Mouse (Mus musculus) lung, adult 2 months (tissue): ENCODE data around the gene Uqcc2. TPM values are rescaled to one million over a fixed set of nuclear protein-coding genes. Genes with fewer than 3 reads are reported as not detected.

ENCODE experiments used
- DNase-seq: peaks from one replicate; pipeline ENCODE4 v3.0.0; 2022
- H3K4me1 ChIP-seq: fragments of 200-500 bp; 2 replicates; pipeline ENCODE4 v1.6.1; 2011; ENCODE audit warnings: low read length; ENCODE audit not compliant: control insufficient read depth, insufficient read depth
- H3K4me3 ChIP-seq: fragments of 200-500 bp; replicated peaks from 2 replicates; pipeline ENCODE3; 2011; ENCODE audit warnings: low read depth, mild to moderate bottlenecking, control low read depth, low read length; ENCODE audit errors: extremely low read depth
- CTCF ChIP-seq: fragments of 200-500 bp; IDR thresholded peaks from 2 replicates; pipeline ENCODE4 v1.5.1; 2011; ENCODE audit warnings: mild to moderate bottlenecking, low read length, control low read depth; ENCODE audit not compliant: insufficient read depth
- POLR2A ChIP-seq: fragments of 200-500 bp; IDR thresholded peaks from 2 replicates; pipeline ENCODE4 v1.6.1; 2011; ENCODE audit warnings: low read depth, mild to moderate bottlenecking, control low read depth, low read length, borderline replicate concordance; ENCODE audit errors: extremely low read depth
- WGBS: fragments of 180-500 bp; shearing (Covaris S2); methylation state at CpG from one replicate; pipeline ENCODE4 v1.1.7; 2018; 5-methylcytosine and 5-hydroxymethylcytosine counted together
- polyA plus RNA-seq: library from polyadenylated mRNA; depleted of rRNA; stranded (reverse); fragments of >200 nt; gene quantifications from 2 replicates; pipeline ENCODE4 v1.2.3, GENCODE M21; 2012; rRNA removed

Gene Uqcc2
- polyA plus RNA-seq: 80.0 and 91.5 TPM in 2 replicates

GRCm38 (mm10) chr17:27133551-27134141 is at the start of gene Uqcc2:
Uqcc2 (minus strand) TSS chr17:27133916.
- TF ChIP-seq CTCF (peak; percentile 60; the same call in 1 of the 2 replicates), POLR2A (peak; percentile 78)
- H3K4me1 ChIP-seq: peaks cover 3% of the 10 kb centered on the region
- WGBS: under 1% methylated on average over 46 of the region's 46 CpGs
- DNase-seq: peak; percentile 97
- peak within 1 kb of the TSS; percentile 92 for H3K4me3 ChIP-seq

DNA sequence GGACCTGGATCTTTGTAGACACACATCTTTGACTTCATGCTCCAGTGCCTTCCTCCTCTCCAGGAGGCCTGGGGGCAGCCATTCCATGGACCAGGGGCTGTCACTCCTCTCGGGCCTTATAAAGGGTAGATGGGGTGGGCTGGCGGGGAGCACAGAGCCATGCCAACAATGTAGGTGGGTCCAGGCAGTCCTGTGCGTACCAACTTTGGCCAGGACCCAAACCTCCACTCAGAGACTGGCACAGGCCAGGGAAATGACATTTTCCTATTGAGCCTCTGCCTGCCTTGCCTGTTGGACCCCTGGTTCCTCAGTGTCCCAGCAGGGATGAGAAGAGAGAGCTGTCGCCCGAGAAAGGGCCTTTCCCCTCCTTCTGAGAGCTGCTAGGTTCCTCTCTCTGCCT is 48.7 kb upstream of the Uqcc2 start:
- DNase-seq: no peak
- TF ChIP-seq CTCF: no peak
- no peak for TF ChIP-seq POLR2A
- Histone ChIP-seq H3K4me3 (no peak overlapping the region), H3K4me1 (no peaks in the 10 kb centered on the region)
- WGBS: 79% methylated on average over 5 of the region's 5 CpGs

DNA sequence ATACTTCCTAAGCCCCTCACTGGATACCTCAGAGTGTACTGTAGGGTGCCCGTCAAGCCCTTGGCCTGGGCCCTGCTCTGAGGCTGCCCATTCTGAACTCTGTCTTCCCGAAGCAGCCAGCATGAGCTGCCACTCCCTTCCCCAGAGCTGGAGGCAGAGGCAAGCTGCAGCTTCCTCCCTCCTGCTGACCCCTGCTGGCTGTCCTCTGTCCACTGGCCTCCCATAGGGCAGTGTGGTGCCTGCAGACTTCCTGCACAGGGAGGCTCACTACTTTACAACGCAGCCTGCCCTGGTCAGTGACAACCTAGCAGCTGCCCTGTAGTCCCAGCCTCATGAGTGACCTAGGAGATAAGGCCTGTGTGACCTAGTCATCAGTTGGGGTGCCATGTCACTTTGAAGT is 48.0 kb upstream of the Uqcc2 start:
- TF ChIP-seq POLR2A (no peak), CTCF (peak; percentile 46; the same call in 1 of the 2 replicates)
- no peaks in the 10 kb centered on the region for H3K4me1 ChIP-seq
- H3K4me3 ChIP-seq: no peak overlapping the region
- DNase-seq: no peak
- 31% methylated on average over 3 of the region's 3 CpGs for WGBS

DNA sequence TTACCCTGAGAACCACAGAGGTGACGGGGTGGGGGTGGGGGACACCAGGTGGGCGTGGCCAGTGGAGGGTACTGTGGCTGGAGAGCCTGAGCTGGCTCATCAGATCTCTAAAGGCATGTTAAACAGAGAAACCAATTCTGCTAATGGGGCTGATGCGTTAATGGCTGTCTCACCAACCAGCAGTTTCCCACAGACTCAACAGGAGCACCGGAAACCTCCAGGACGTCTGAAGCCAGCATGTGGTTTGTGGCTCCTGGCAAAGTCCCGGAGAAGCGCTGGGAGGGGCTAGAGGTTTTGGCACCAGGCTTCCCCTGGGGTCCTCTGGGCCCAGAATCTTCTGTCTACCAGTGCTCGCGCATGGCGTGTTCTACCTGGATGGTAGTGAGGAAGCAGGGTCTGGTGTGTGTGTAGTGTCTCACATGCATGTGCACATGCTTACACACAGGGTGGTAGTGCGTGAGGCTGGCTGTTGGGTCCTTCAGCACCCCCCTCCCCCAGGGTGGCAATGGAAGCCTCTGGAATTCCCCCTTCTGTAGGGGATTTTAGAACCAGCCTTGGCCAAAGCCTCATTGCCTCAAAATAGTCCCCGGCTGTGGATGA is 46.1 kb upstream of the Uqcc2 start:
- DNase-seq: no peak
- 59% methylated on average over 12 of the region's 12 CpGs for WGBS
- Histone ChIP-seq H3K4me3 (no peak overlapping the region), H3K4me1 (no peaks in the 10 kb centered on the region)
- TF ChIP-seq POLR2A (no peak), CTCF (no peak)

GRCm38 (mm10) chr17:27178427-27179177 is 44.9 kb upstream of the Uqcc2 start:
- no peak for DNase-seq
- 93% methylated on average over 17 of the region's 17 CpGs for WGBS

GRCm38 (mm10) chr17:27178019-27178418 is 44.3 kb upstream of the Uqcc2 start:
- Histone ChIP-seq H3K4me3 (no peak overlapping the region), H3K4me1 (no peaks in the 10 kb centered on the region)
- 87% methylated on average over 9 of the region's 9 CpGs for WGBS
- no peak for DNase-seq
- TF ChIP-seq CTCF (no peak), POLR2A (no peak)

More at GRCm38 (mm10) chr17:27178427-27179177, 44.9 kb upstream of the Uqcc2 start:
- Histone ChIP-seq H3K4me3 (no peak overlapping the region), H3K4me1 (no peaks in the 10 kb centered on the region)
- TF ChIP-seq POLR2A: no peak
- TF ChIP-seq CTCF: no peak

GRCm38 (mm10) chr17:27176754-27177153 is 43.0 kb upstream of the Uqcc2 start:
- no peak for DNase-seq
- TF ChIP-seq CTCF (no peak), POLR2A (no peak)
- 89% methylated on average over 4 of the region's 4 CpGs for WGBS
- no peaks in the 10 kb centered on the region for H3K4me1 ChIP-seq
- no peak overlapping the region for H3K4me3 ChIP-seq

- 70% methylated on average over 3 of the region's 3 CpGs for WGBS
- Histone ChIP-seq H3K4me3 (no peak overlapping the region), H3K4me1 (no peaks in the 10 kb centered on the region)
- TF ChIP-seq POLR2A (no peak), CTCF (no peak)
- no peak for DNase-seq
Observed at GRCm38 (mm10) chr17:27176287-27176686, 42.6 kb upstream of the Uqcc2 start.

- no peaks in the 10 kb centered on the region for H3K4me1 ChIP-seq
- no peak for DNase-seq
- no peak overlapping the region for H3K4me3 ChIP-seq
- TF ChIP-seq POLR2A (no peak), CTCF (no peak)
- WGBS: 39% methylated on average over 14 of the region's 14 CpGs
Observed at GRCm38 (mm10) chr17:27175196-27175874, 41.6 kb upstream of the Uqcc2 start.
